Mouse (Mus musculus): ENCODE results near the gene Slc12a9.

DNA sequence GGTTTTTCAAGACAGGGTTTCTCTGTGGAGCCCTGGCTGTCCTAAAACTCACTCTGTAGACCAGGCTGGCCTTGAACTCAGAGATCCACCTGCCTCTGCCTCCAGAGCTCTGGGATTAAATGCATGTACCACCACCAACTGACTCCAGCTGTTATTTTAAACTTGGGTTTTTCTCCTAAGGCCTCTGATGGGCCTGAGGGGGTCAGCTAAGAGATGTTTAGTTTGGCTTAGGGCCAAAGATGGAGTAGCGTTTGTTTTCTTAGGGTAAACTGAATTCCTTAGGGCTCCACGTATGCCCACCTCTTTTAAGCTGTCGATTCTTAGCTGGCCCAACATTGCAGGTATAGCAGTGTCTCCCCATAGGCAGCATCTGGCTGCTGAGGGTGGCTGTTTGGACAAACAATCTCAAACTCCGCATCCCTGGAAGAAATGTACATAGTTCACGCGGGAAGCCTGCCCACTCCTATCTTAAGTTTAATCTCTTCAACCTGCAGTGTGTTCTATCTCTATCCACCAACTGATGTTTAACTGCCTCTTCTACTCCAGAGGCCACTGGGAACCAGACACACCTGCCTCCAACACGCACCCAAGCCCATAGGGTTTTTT is 9.1 kb upstream of the Slc12a9 start:
- TF ChIP-seq POLR2A (IDR thresholded peaks at IDR 0.05; ENCODE audit: low read depth, low read length) (no peak), CTCF (IDR thresholded peaks at IDR 0.05; ENCODE audit: extremely low read depth, insufficient read length, insufficient replicate concordance, low read depth, low read length) (no peak)
